Mouse (Mus musculus) ES-Bruce4 (cell line): ENCODE data around the gene Pdcd1lg2.

Experiments used
- CTCF ChIP-seq: IDR thresholded peaks from one replicate; pipeline ENCODE4 v1.8.1; 2011; ENCODE audit warnings: low read depth, low read length
- EP300 ChIP-seq: IDR thresholded peaks from 2 replicates; pipeline ENCODE4 v1.6.1; 2011; ENCODE audit warnings: low read depth, low read length; ENCODE audit not compliant: insufficient read depth
- POLR2A ChIP-seq: IDR thresholded peaks from one replicate; pipeline ENCODE4 v1.8.1; 2011; ENCODE audit warnings: low read length; ENCODE audit not compliant: insufficient read depth

DNA sequence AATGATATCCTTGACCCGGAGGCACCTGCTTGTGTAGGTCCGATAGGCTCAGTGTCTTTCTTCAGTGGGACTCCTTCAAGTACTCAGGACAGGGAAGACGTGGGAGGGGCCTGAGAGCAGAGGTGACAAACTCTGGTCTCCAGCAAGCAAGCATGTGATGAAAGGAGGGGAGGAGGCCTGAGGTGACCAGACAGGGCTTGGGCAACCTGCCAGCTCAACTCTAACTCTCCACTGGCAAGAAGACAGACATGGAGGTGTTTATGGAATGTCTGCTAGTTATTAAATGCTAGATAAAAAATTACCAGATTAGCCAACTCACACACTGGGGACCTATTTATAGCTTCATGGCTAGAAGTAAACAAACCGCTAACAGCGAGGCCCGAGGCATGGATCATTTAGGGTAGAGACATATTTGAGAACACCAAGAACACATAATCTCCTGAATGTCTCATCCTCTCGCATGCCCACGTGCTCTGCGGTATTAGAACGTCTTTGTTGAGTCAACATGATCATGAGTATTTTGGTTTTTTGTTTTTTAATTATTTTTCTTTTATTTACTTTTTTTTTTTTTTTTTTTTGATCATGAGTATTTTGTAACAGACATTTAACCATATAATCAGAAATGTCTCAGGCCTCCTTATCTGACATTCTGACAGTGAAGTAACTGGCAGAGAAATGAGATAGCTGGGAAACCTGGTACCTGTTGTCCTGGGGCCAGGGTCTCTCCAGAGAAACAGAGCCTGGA, 58.4 kb downstream of the Pdcd1lg2 start:
- no peak for TF ChIP-seq EP300
- no peak for TF ChIP-seq CTCF
- TF ChIP-seq POLR2A, result no peak
